Mouse (Mus musculus) Muller cell, postnatal 12 days (primary cell): Measurements from ENCODE around the gene Tox4.

Experiments used
- DNase-seq: peaks from one replicate; pipeline ENCODE4 v3.0.0-alpha.2; 2015; ENCODE audit errors: inconsistent ontology term

Gene Tox4

GRCm38 (mm10) chr14:52313931-52314807, 35.2 kb downstream of the Tox4 start:
- no peak for DNase-seq

DNA sequence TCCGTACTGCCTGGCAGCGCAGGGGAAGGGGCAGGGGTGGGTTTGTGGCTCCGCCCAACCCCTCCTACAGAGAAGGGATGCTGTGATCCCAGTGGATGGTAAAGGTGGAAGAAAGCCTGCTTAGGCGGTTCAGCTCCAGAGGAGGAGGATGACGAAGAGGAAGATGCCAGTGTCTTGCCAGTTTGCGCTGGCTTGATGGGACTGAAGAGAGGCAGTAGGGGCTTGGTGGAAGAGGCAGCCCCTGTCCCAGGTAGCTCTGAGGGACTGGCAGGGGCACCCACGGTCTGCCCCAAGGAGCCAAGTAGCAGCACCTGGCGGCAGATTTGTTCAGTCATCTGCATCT, 35.8 kb downstream of the Tox4 start:
- DNase-seq, result no peak

DNA sequence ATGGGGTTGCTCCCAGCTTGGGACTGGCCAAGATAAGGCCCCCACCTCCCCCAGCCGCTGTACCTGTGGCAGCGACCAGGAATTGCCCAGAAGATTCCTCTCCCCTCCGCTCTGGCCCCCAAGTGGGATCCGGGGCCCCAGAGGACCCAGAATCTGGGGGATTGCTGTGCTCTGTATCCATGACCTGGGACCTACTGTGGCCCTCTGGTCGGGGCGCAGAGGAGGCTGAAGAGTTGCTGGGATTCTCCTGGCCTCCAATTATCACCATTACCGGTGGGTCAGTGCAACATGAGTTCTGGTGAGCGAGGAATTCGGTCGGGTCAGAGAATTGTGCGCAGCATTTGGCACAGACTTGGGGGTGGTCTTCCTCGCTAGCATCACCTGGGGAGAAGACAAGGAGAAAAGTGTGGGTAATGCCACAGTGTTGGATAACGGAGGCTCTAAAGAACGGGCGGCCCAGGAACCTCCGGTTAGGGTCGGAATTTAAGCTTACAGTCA, 36.4 kb downstream of the Tox4 start:
- no peak for DNase-seq

GRCm38 (mm10) chr14:52315792-52316440, 37.0 kb downstream of the Tox4 start:
- peak; percentile 77 for DNase-seq

- peak; percentile 58 for DNase-seq
Observed at GRCm38 (mm10) chr14:52316441-52317225, 37.7 kb downstream of the Tox4 start.

DNA sequence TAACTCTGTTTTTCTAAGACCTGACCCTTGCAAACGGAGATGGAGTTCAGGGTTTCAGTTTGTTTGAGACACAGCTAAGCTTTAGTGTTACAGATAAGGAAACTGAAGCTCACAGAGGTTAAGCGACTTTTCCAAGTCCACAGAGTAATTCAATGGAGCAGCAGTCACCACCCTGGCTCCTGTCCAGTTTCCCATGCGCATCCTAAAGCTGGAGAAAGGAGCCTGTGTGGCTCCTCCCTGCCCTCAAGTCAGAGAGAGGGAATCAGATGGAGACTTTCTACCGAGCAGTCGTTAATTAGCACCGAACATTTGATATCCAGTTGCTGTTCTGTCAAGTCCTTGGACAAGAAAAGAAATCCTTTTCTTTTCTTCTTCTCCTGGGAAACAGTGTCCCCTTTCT, 40.4 kb downstream of the Tox4 start:
- DNase-seq, result no peak

- DNase-seq, result no peak
Observed at GRCm38 (mm10) chr14:52325890-52326289, 46.9 kb downstream of the Tox4 start.

DNA sequence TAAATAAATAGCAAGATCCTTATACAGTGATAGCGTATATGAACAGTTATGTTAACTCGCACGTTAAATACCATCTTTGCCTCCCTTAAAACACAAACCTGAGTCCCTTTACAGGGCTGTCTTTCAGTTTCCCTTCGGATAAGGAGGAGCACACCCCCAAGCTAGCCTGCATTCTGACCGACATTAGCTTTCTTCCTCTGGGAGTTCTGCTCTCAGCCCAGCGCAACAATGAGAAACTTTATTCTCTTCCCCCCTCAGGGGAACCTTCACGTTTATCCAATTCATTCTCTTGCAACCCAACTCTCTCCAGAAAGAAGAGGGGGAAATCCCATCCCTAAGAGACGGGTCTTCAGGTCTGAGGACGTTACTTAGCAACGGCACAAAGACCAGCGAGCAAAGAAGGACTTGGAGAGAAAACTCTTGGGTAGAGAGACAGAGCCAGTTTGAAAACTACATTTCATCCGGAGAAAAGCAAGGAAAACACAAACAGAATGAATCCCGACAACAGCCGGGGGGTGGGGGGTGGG, 48.5 kb downstream of the Tox4 start:
- peak; percentile 39 for DNase-seq

DNA sequence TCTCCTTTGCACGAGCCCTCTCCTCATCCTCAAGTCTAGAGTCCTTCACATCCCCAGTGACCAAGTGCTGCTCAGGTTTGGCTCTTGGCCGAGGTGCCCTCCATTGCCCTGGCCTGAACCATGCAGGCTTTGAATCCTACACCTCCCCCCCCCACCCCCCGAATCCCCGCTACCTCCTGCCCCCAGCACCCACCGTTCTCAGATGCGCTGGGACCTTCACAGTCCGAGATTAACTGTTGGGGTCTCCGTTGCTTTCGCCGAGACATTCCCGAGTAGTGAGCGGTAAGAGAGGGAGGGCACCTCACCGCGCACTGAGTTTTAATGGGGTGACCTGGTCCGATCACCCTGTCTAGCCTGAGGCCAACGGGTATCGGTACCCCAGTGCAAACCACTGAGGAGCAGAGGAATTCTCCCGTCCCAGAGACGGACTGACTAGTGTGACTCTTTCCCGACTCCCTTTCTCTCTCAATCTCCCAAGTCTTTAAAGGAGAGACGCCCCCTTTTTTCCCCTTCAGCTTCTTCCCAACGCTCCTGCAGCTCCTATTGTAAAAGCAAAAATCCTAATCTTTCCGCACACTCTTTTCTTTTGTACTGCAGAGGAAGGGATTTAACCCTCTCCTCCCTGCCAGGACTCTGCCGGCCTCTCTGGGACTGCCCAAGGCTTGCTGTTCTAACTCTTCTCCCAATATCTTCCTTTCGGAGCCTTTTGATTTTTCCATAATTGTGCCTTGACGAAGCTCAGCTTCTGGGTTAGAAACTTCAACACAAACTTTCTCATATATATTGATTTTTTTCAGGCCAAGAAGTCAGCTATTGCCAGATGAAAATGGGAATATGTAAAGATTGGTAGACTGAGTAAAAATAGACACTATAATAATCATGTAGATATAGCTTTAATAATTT, 49.2 kb downstream of the Tox4 start, which contains the start of gene Sall2:
Gene Sall2 (minus strand): TSS at position 853 of the 903 bp plus-strand sequence.
- no peak for DNase-seq

DNA sequence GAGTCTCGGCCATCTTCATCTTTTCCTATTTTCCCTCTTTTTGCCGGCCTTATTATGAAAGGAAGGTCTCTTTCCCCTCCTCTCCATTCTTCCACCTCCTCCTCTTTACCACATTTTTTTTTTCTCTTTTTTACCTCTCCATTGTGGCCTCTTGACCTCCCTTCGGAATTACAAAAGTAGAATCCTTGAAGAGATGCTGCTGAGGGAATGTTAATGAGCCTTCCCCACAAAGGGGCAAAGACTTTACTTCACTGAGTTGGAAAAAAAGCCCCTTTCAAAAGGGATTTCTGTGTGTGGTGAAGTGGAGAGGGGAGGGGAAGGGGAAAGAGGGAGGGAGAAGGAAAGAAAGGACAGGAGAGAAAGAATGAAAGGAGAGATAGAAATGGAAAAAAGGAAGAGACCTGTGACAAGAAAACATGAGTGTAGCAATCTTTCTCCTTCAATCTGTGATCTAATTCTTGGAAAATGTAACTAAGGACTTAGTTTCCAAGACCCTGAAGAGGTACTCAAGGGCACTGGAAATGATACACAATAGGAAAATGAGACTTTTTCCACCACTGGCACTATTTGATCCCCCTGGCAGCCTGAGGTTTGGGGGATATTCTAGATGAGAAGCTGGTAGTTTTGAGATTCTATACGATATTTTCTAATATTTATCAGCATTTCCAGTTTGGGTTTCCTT, 52.3 kb downstream of the Tox4 start:
- peak; percentile 33 for DNase-seq

DNA sequence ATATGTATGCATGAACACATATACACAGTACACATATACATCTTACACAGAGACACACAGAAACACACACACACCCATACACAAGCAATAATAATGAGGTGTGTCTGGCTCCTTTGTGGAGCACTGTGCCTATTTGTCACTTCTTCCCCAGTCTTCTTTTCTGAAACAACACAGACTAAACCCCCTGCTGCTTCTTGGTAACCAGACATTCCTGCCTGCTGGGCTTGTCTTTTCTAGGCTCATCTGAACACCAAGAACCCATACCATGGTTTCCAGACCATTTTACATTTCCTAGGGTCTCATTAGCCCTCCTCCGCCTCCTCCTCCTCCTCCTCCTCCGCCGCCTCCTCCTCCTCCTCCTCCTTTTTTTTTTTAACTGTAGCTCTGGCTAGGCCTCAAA, 53.2 kb downstream of the Tox4 start:
- no peak for DNase-seq

GRCm38 (mm10) chr14:52338751-52339511, 60.0 kb downstream of the Tox4 start:
- DNase-seq, result peak; percentile 56

DNA sequence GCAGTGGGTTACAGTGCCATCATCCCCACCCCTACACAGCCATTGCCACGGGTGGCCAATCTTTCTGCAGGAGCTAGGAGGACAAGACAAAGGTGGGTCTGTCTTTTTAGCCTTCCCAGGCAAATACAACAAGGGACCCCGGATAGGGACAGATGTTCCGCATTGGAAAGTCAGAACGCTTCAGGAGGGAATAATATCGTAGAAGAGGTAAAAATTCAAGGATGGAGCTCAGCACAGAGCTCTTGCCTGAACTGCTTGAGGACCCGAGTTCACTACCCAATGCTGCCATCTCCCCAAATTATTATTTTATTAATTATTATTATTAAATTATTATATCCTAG, 60.5 kb downstream of the Tox4 start:
- DNase-seq, result no peak
